Mouse (Mus musculus) myocyte (in vitro differentiated cells): ENCODE results near the gene Zbtb20. TPM values are rescaled to one million over a fixed set of nuclear protein-coding genes. Genes with fewer than 3 reads are reported as not detected.
A peak's percentile ranks its signal among the peaks of the same experiment; 100 is the strongest.

Experiments used
- H3K27me3 ChIP-seq: one replicate; pipeline ENCODE4 v1.6.1; 2011; ENCODE audit not compliant: control insufficient read depth, insufficient read depth, insufficient read length
- H3K36me3 ChIP-seq: one replicate; pipeline ENCODE4 v1.6.1; 2011; ENCODE audit not compliant: control insufficient read depth, insufficient read depth
- H3K4me2 ChIP-seq: one replicate; pipeline ENCODE4 v1.6.1; 2011; ENCODE audit warnings: low read depth, control low read depth
- H3K4me3 ChIP-seq: one replicate; pipeline ENCODE4 v1.5.1; 2011; ENCODE audit warnings: mild to moderate bottlenecking, control low read depth, moderate library complexity
- H3K79me2 ChIP-seq: one replicate; pipeline ENCODE4 v1.6.1; 2011; ENCODE audit not compliant: control insufficient read depth, insufficient read depth
- H3ac ChIP-seq: one replicate; pipeline ENCODE4 v1.6.1; 2011; ENCODE audit not compliant: control insufficient read depth, insufficient read length
- CEBPB ChIP-seq: IDR thresholded peaks from 2 replicates; pipeline ENCODE4 v1.6.1; 2011; ENCODE audit warnings: mild to moderate bottlenecking, moderate library complexity; ENCODE audit not compliant: poor library complexity, insufficient read depth, severe bottlenecking
- E2F4 ChIP-seq: IDR thresholded peaks from one replicate; pipeline ENCODE4 v1.6.1; 2011; ENCODE audit warnings: mild to moderate bottlenecking, control low read depth, moderate library complexity; ENCODE audit not compliant: insufficient read depth
- MAX ChIP-seq: IDR thresholded peaks from one replicate; pipeline ENCODE4 v1.6.1; 2011; ENCODE audit warnings: low read depth, mild to moderate bottlenecking, control low read depth
- MYOD1 ChIP-seq, 3 experiments: IDR thresholded peaks; one replicate each; pipeline ENCODE4 v1.6.1; 2011; ENCODE audit warnings: control low read depth in 2 of 3, low read depth in 2 of 3, mild to moderate bottlenecking in 2 of 3, moderate library complexity in 1 of 3; ENCODE audit not compliant: insufficient read length in 2 of 3, control insufficient read depth in 1 of 3
- MYOG ChIP-seq, 3 experiments: IDR thresholded peaks; one replicate each; pipeline ENCODE4 v1.6.1; 2011; ENCODE audit warnings: control low read depth in 2 of 3, low read depth in 2 of 3, mild to moderate bottlenecking in 2 of 3; ENCODE audit not compliant: insufficient read length in 2 of 3, control insufficient read depth in 1 of 3, insufficient read depth in 1 of 3
- POLR2A ChIP-seq: IDR thresholded peaks from one replicate; pipeline ENCODE4 v1.6.1; 2011; ENCODE audit warnings: low read depth, mild to moderate bottlenecking, control low read depth, moderate library complexity; ENCODE audit not compliant: insufficient read length
- POLR2AphosphoS2 ChIP-seq: IDR thresholded peaks from one replicate; pipeline ENCODE4 v1.6.1; 2011; ENCODE audit warnings: low read depth, control low read depth; ENCODE audit not compliant: insufficient read length
- REST ChIP-seq: IDR thresholded peaks from one replicate; pipeline ENCODE4 v1.6.1; 2011; ENCODE audit warnings: mild to moderate bottlenecking, control low read depth, moderate library complexity; ENCODE audit not compliant: insufficient read depth, insufficient read length
- SRF ChIP-seq: IDR thresholded peaks from one replicate; pipeline ENCODE4 v1.6.1; 2011; ENCODE audit warnings: low read depth; ENCODE audit not compliant: control insufficient read depth, insufficient read length
- TCF12 ChIP-seq: IDR thresholded peaks from one replicate; pipeline ENCODE4 v1.6.1; 2011; ENCODE audit warnings: mild to moderate bottlenecking, control low read depth; ENCODE audit not compliant: poor library complexity, insufficient read depth, severe bottlenecking
- TCF3 ChIP-seq: IDR thresholded peaks from one replicate; pipeline ENCODE4 v1.6.1; 2011; ENCODE audit warnings: low read depth, control low read depth; ENCODE audit not compliant: insufficient read length
- USF1 ChIP-seq: IDR thresholded peaks from one replicate; pipeline ENCODE4 v1.6.1; 2011; ENCODE audit warnings: low read depth, mild to moderate bottlenecking, control low read depth, moderate library complexity
- polyA plus RNA-seq: library from polyadenylated mRNA; unstranded; fragments of >200 nt; fragmentation: generic; extraction: Trizol; gene quantifications from one replicate; pipeline ENCODE4 v1.2.1, GENCODE M21; 2012; ENCODE audit warnings: missing spikeins

Zbtb20 gene
- polyA plus RNA-seq: 5.0 TPM

DNA sequence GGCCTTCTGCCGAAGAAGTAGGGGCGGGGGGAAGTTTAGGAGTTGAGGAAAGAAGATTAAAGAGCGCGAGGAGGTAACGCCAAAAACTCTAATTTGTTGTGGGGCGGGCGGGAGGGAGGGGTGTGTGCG is at the start of gene Zbtb20:
Zbtb20 (plus strand) TSS at position 30 of the 129 bp plus-strand sequence.
- Histone ChIP-seq H3K36me3 (no peaks in the 10 kb centered on the region), H3K27me3 (no peaks in the 10 kb centered on the region), H3K4me2 (peak within 1 kb of the TSS; percentile 71), H3ac (peak within 1 kb of the TSS; percentile 69), H3K4me3 (peak within 1 kb of the TSS; percentile 39), H3K79me2 (no peaks in the 10 kb centered on the region)
- TF ChIP-seq SRF (no peak), E2F4 (no peak), TCF3 (no peak), POLR2AphosphoS2 (no peak), CEBPB (no peak), TCF12 (no peak), MAX (no peak)

DNA sequence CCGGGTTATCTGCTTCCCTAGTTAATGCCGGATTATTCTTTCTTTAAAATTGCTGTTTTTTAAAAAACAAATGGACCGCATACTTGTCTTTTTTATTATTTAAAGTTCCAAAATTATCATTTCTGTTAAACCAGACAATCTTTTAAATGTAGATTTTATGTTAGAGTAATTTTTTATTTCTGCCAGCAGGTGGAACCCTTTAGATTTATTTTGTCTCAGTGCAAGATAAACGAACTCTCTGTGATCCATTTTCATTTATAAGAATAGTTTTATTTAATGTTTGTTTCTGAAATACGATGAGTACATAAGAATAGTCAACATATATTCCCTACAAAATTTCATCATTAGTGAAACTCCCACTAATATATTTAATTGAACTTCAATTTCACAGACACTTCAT is 39.7 kb upstream of the Zbtb20 start:
- TF ChIP-seq TCF3 (no peak), USF1 (no peak), MYOG (IDR thresholded peaks at IDR 0.05; ENCODE audit: control insufficient read depth in 1 of 3, insufficient read depth in 1 of 3, insufficient read length in 2 of 3, low read depth in 2 of 3) (no peak)
- no peak overlapping the region for H3K4me2 ChIP-seq
- H3K27me3 ChIP-seq: no peaks in the 10 kb centered on the region

DNA sequence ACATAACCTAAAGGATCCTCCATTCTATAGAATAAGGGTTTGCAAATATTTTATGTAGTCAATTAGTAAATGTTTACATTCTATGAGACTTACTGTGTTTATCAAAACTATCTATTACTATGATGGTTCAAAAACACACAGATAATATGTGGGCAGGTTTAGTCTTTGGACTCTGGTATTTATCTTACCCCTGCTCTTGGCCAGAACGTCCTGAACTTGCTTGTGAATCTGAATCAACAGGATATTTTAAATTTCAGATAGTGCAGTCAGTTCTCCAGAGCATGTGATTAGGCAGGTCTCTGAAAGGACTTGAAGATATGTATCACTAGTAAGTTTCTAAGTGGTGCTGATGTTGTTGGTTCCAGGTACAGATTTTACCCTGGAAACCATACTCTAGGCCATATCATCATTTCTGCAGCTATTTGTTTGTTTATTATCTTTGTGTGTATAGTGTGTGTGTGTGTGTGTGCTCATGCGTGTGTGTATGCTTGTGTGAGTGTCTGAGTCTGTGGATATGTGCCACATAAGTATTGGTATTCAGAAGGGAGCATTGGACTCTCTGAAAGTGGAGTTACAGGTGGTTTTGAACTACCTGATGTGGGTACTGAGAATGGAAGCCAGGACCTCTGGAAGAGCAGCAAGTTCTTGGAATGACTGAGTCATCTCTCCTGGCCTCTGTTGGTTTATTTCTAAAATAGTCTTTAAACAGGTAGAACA is 39.1 kb upstream of the Zbtb20 start:
- Histone ChIP-seq H3K27me3 (no peaks in the 10 kb centered on the region), H3K79me2 (no peaks in the 10 kb centered on the region), H3ac (no peak overlapping the region), H3K36me3 (no peaks in the 10 kb centered on the region), H3K4me2 (no peak overlapping the region), H3K4me3 (no peak overlapping the region)
- no peak for TF ChIP-seq MYOG (IDR thresholded peaks at IDR 0.05; ENCODE audit: control insufficient read depth in 1 of 3, insufficient read depth in 1 of 3, insufficient read length in 2 of 3, low read depth in 2 of 3)
- TF ChIP-seq USF1: no peak
- TF ChIP-seq POLR2A: no peak
- no peak for TF ChIP-seq TCF12
- TF ChIP-seq REST: no peak

More for the DNA sequence above, 39.7 kb upstream of the Zbtb20 start:
- no peak overlapping the region for H3K4me3 ChIP-seq
- H3ac ChIP-seq: no peak overlapping the region
- no peaks in the 10 kb centered on the region for H3K36me3 ChIP-seq
- no peaks in the 10 kb centered on the region for H3K79me2 ChIP-seq

DNA sequence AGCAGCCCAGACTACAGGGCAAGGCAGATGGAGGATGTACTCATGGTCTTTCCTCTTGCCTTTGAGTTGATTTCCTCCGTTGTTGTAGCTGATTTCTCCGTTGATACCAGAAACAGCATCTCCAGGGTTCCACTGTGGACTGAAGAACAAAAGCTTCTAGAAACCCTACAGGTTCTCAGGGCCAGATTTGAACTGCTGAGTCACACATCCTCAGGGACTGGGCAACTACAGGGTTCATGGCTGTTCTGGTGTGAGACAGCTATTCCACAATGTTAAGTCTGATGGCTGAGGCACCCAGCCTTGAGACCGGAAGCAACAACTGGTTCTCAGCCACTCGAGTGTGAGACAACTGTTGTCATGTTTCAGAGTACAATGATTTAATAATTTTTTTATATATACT is 37.5 kb upstream of the Zbtb20 start:
- TF ChIP-seq USF1: no peak
- no peak for TF ChIP-seq CEBPB
- TF ChIP-seq REST: no peak
- no peak for TF ChIP-seq POLR2AphosphoS2
- no peak for TF ChIP-seq TCF12
- TF ChIP-seq MYOD1 (IDR thresholded peaks at IDR 0.05; ENCODE audit: control insufficient read depth in 1 of 3, insufficient read length in 2 of 3, low read depth in 2 of 3): no peak
- TF ChIP-seq E2F4: no peak
- TF ChIP-seq TCF3: no peak
- TF ChIP-seq MAX: no peak
- TF ChIP-seq POLR2A: no peak
- no peak for TF ChIP-seq SRF
- no peak for TF ChIP-seq MYOG (IDR thresholded peaks at IDR 0.05; ENCODE audit: control insufficient read depth in 1 of 3, insufficient read depth in 1 of 3, insufficient read length in 2 of 3, low read depth in 2 of 3)
- Histone ChIP-seq H3K79me2 (no peaks in the 10 kb centered on the region), H3K27me3 (no peaks in the 10 kb centered on the region), H3K36me3 (no peaks in the 10 kb centered on the region), H3ac (no peak overlapping the region), H3K4me2 (no peak overlapping the region), H3K4me3 (no peak overlapping the region)

DNA sequence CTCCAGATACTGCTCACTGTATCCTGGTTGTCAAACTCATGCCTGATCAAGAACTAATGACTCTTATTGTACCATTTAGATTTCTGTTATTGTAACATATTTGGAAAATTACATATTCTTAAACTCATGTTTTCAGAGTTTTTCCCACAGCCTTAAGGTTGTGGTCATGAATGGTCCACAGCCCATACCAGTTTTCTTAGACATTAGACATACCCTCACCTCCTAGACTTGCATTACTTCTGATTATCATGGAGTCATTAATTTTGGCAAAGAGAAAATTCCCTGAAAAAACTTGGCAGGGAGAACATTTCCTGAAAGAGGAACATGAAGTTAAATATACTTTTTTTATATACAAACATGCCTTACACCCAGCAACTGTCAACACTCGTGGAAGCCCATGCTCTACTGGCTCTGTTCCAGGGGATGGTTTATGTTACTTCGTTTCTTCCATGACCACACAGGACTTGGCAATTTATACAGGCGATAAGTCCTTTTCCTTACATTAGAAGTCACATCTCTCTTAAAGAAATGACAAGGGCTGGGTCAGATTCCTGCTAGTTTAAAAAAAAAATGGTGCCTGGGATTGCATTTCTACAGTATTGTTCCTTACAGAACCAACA is 18.0 kb upstream of the Zbtb20 start:
- Histone ChIP-seq H3ac (no peak overlapping the region), H3K36me3 (no peaks in the 10 kb centered on the region), H3K4me2 (no peak overlapping the region), H3K4me3 (no peak overlapping the region), H3K27me3 (no peaks in the 10 kb centered on the region), H3K79me2 (no peaks in the 10 kb centered on the region)
- TF ChIP-seq POLR2AphosphoS2 (no peak), MAX (no peak), TCF3 (no peak), SRF (no peak), REST (no peak), POLR2A (no peak), E2F4 (no peak), USF1 (no peak), MYOG (IDR thresholded peaks at IDR 0.05; ENCODE audit: control insufficient read depth in 1 of 3, insufficient read depth in 1 of 3, insufficient read length in 2 of 3, low read depth in 2 of 3) (no peak), MYOD1 (IDR thresholded peaks at IDR 0.05; ENCODE audit: control insufficient read depth in 1 of 3, insufficient read length in 2 of 3, low read depth in 2 of 3) (no peak)
